Mouse (Mus musculus): ENCODE measurements around the gene Mars. TPM values are rescaled to one million over a fixed set of nuclear protein-coding genes. Genes with fewer than 3 reads are reported as not detected.

Mars gene
- polyA plus RNA-seq, 1 experiment from 2014 or later: 124 TPM

GRCm38 (mm10) chr10:127288328-127288799 is 23.2 kb downstream of the Mars start:
- H3K4me1 ChIP-seq (replicated peaks; ENCODE audit: control insufficient read depth, insufficient read depth, low read length): peaks cover 41% of the 10 kb centered on the region
- H3K27ac ChIP-seq (ENCODE audit: low read depth): peak overlapping the region; percentile 97
- no peaks in the 10 kb centered on the region for H3K27me3 ChIP-seq (replicated peaks; ENCODE audit: control insufficient read depth, insufficient read depth, low read length)
- H3K4me3 ChIP-seq (ENCODE audit: low read depth, low read length): peak overlapping the region; percentile 78
- 1% methylated on average over 15 of the region's 28 CpGs for WGBS
- peak overlapping the region; percentile 91 for H3K4me2 ChIP-seq (ENCODE audit: low read length)
- H3K9me3 ChIP-seq (ENCODE audit: control insufficient read depth, low read length): no peaks in the 10 kb centered on the region
- peaks cover 41% of the 10 kb centered on the region for H3K36me3 ChIP-seq (ENCODE audit: control insufficient read depth, insufficient read depth, low read length)
- H3K9ac ChIP-seq (ENCODE audit: low read length): peak overlapping the region; percentile 77
- DNase-seq (ENCODE audit: low spot score): no peak
- ATAC-seq (replicated peaks; ENCODE audit: low FRiP score, low TSS enrichment, low read depth): peak; percentile 10

DNA sequence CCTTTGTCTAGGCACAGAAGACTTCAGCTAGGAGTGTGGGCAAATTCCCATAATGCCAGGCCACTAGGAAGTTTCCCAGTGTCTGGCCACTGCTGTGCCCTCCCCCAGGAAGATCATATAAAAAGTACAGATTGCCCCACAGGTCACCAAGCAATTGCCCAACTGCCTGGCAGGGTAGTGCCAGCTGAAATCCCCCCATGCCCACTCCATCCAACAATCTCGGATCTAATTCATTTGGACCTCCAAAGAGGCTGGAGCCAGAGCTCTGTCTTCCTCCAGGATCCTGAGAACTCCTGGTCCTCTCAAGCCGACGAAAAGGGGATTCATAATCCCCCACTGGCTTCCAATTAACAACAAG is 23.7 kb downstream of the Mars start:
- 2% methylated on average over 3 of the region's 3 CpGs for WGBS
- peak overlapping the region; percentile 91 for H3K4me2 ChIP-seq (ENCODE audit: low read length)
- DNase-seq (ENCODE audit: low spot score): no peak
- peak overlapping the region; percentile 77 for H3K9ac ChIP-seq (ENCODE audit: low read length)
- peak overlapping the region; percentile 78 for H3K4me3 ChIP-seq (ENCODE audit: low read depth, low read length)
- peaks cover 39% of the 10 kb centered on the region for H3K4me1 ChIP-seq (replicated peaks; ENCODE audit: control insufficient read depth, insufficient read depth, low read length)
- H3K27ac ChIP-seq (ENCODE audit: low read depth): peak overlapping the region; percentile 97
- H3K27me3 ChIP-seq (replicated peaks; ENCODE audit: control insufficient read depth, insufficient read depth, low read length): no peaks in the 10 kb centered on the region
- peaks cover 42% of the 10 kb centered on the region for H3K36me3 ChIP-seq (ENCODE audit: control insufficient read depth, insufficient read depth, low read length)
- no peak for ATAC-seq (replicated peaks; ENCODE audit: low FRiP score, low TSS enrichment, low read depth)
- H3K9me3 ChIP-seq (ENCODE audit: control insufficient read depth, low read length): no peaks in the 10 kb centered on the region

- Histone ChIP-seq H3K9ac (ENCODE audit: low read length) (peak overlapping the region; percentile 77), H3K27ac (ENCODE audit: low read depth) (peak overlapping the region; percentile 97), H3K27me3 (replicated peaks; ENCODE audit: control insufficient read depth, insufficient read depth, low read length) (no peaks in the 10 kb centered on the region), H3K4me2 (ENCODE audit: low read length) (peak overlapping the region; percentile 91), H3K9me3 (ENCODE audit: control insufficient read depth, low read length) (no peaks in the 10 kb centered on the region), H3K4me3 (ENCODE audit: low read depth, low read length) (peak overlapping the region; percentile 78), H3K4me1 (replicated peaks; ENCODE audit: control insufficient read depth, insufficient read depth, low read length) (peaks cover 35% of the 10 kb centered on the region), H3K36me3 (ENCODE audit: control insufficient read depth, insufficient read depth, low read length) (peaks cover 47% of the 10 kb centered on the region)
- DNase-seq (ENCODE audit: low spot score) (no peak), ATAC-seq (replicated peaks; ENCODE audit: low FRiP score, low TSS enrichment, low read depth) (no peak)
- WGBS: 54% methylated on average over 15 of the region's 15 CpGs
Observed at GRCm38 (mm10) chr10:127287271-127287935, 24.2 kb downstream of the Mars start.

DNA sequence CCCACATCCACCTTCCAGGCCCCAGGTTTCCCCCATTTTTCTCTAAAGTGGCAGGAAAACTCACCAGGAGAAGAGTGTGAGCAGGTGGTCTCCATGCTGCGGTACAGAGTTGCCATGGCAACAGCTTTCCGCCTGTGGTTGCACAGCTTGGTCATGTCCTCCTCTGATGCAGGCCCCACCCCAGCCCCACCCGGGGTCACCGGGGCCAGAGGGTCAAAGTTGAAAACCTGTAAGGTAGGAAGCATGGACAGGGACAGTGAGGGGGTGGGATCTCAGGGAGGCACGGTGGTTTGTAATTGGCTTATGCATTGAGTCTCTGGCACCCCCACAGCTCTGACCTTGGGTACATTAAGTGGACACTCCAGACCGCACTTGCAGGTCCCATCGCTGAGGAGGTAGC is 24.9 kb downstream of the Mars start:
- H3K27ac ChIP-seq (ENCODE audit: low read depth): no peak overlapping the region
- DNase-seq (ENCODE audit: low spot score) (no peak), ATAC-seq (replicated peaks; ENCODE audit: low FRiP score, low TSS enrichment, low read depth) (no peak)
- no peaks in the 10 kb centered on the region for H3K27me3 ChIP-seq (replicated peaks; ENCODE audit: control insufficient read depth, insufficient read depth, low read length)
- peak overlapping the region; percentile 91 for H3K4me2 ChIP-seq (ENCODE audit: low read length)
- peaks cover 29% of the 10 kb centered on the region for H3K4me1 ChIP-seq (replicated peaks; ENCODE audit: control insufficient read depth, insufficient read depth, low read length)
- H3K4me3 ChIP-seq (ENCODE audit: low read depth, low read length): peak overlapping the region; percentile 78; the same call in 1 of the 2 replicates
- no peaks in the 10 kb centered on the region for H3K9me3 ChIP-seq (ENCODE audit: control insufficient read depth, low read length)
- H3K9ac ChIP-seq (ENCODE audit: low read length): no peak overlapping the region
- 54% methylated on average over 7 of the region's 7 CpGs for WGBS
- peaks cover 54% of the 10 kb centered on the region for H3K36me3 ChIP-seq (ENCODE audit: control insufficient read depth, insufficient read depth, low read length)

- no peaks in the 10 kb centered on the region for H3K9me3 ChIP-seq (ENCODE audit: control insufficient read depth, low read length)
- H3K36me3 ChIP-seq (ENCODE audit: control insufficient read depth, insufficient read depth, low read length): peaks cover 60% of the 10 kb centered on the region
- no peak for ATAC-seq (replicated peaks; ENCODE audit: low FRiP score, low TSS enrichment, low read depth)
- no peaks in the 10 kb centered on the region for H3K27me3 ChIP-seq (replicated peaks; ENCODE audit: control insufficient read depth, insufficient read depth, low read length)
- WGBS: 85% methylated on average over 7 of the region's 7 CpGs
- H3K27ac ChIP-seq (ENCODE audit: low read depth): no peak overlapping the region
- DNase-seq (ENCODE audit: low spot score): no peak
- peaks cover 25% of the 10 kb centered on the region for H3K4me1 ChIP-seq (replicated peaks; ENCODE audit: control insufficient read depth, insufficient read depth, low read length)
- H3K4me2 ChIP-seq (ENCODE audit: low read length): 0 out of 2 replicates have a peak overlapping the region, but pooled peaks have one; percentile 91
- no peak overlapping the region for H3K9ac ChIP-seq (ENCODE audit: low read length)
- no peak overlapping the region for H3K4me3 ChIP-seq (ENCODE audit: low read depth, low read length)
Observed at GRCm38 (mm10) chr10:127286194-127286593, 25.4 kb downstream of the Mars start.

GRCm38 (mm10) chr10:127285644-127286043 is 25.9 kb downstream of the Mars start:
- Histone ChIP-seq H3K9me3 (ENCODE audit: control insufficient read depth, low read length) (no peaks in the 10 kb centered on the region), H3K27me3 (replicated peaks; ENCODE audit: control insufficient read depth, insufficient read depth, low read length) (no peaks in the 10 kb centered on the region), H3K9ac (ENCODE audit: low read length) (no peak overlapping the region), H3K4me1 (replicated peaks; ENCODE audit: control insufficient read depth, insufficient read depth, low read length) (peaks cover 25% of the 10 kb centered on the region), H3K4me2 (ENCODE audit: low read length) (no peak overlapping the region), H3K4me3 (ENCODE audit: low read depth, low read length) (no peak overlapping the region), H3K36me3 (ENCODE audit: control insufficient read depth, insufficient read depth, low read length) (peaks cover 65% of the 10 kb centered on the region), H3K27ac (ENCODE audit: low read depth) (no peak overlapping the region)
- WGBS: 86% methylated on average over 13 of the region's 13 CpGs
- no peak for DNase-seq (ENCODE audit: low spot score)
- ATAC-seq (replicated peaks; ENCODE audit: low FRiP score, low TSS enrichment, low read depth): no peak

- ATAC-seq (replicated peaks; ENCODE audit: low FRiP score, low TSS enrichment, low read depth): no peak
- 79% methylated on average over 11 of the region's 11 CpGs for WGBS
- H3K27me3 ChIP-seq (replicated peaks; ENCODE audit: control insufficient read depth, insufficient read depth, low read length): no peaks in the 10 kb centered on the region
- H3K36me3 ChIP-seq (ENCODE audit: control insufficient read depth, insufficient read depth, low read length): peaks cover 68% of the 10 kb centered on the region
- no peak for DNase-seq (ENCODE audit: low spot score)
- H3K4me3 ChIP-seq (ENCODE audit: low read depth, low read length): no peak overlapping the region
- no peak overlapping the region for H3K27ac ChIP-seq (ENCODE audit: low read depth)
- H3K9ac ChIP-seq (ENCODE audit: low read length): no peak overlapping the region
- no peaks in the 10 kb centered on the region for H3K9me3 ChIP-seq (ENCODE audit: control insufficient read depth, low read length)
- H3K4me1 ChIP-seq (replicated peaks; ENCODE audit: control insufficient read depth, insufficient read depth, low read length): peaks cover 25% of the 10 kb centered on the region
- H3K4me2 ChIP-seq (ENCODE audit: low read length): no peak overlapping the region
Observed at GRCm38 (mm10) chr10:127284724-127285500, 26.7 kb downstream of the Mars start.

- Histone ChIP-seq H3K9me3 (ENCODE audit: control insufficient read depth, low read length) (no peaks in the 10 kb centered on the region), H3K4me1 (replicated peaks; ENCODE audit: control insufficient read depth, insufficient read depth, low read length) (peaks cover 20% of the 10 kb centered on the region), H3K36me3 (ENCODE audit: control insufficient read depth, insufficient read depth, low read length) (peaks cover 76% of the 10 kb centered on the region), H3K27ac (ENCODE audit: low read depth) (0 out of 2 replicates have a peak overlapping the region, but pooled peaks have one; percentile 16), H3K9ac (ENCODE audit: low read length) (no peak overlapping the region), H3K4me2 (ENCODE audit: low read length) (no peak overlapping the region), H3K4me3 (ENCODE audit: low read depth, low read length) (no peak overlapping the region), H3K27me3 (replicated peaks; ENCODE audit: control insufficient read depth, insufficient read depth, low read length) (no peaks in the 10 kb centered on the region)
- WGBS: 93% methylated on average over 7 of the region's 7 CpGs
- no peak for ATAC-seq (replicated peaks; ENCODE audit: low FRiP score, low TSS enrichment, low read depth)
- no peak for DNase-seq (ENCODE audit: low spot score)
Observed at GRCm38 (mm10) chr10:127284105-127284622, 27.4 kb downstream of the Mars start.
